Mouse (Mus musculus): ENCODE results near the gene Irf9. TPM values are rescaled to one million over a fixed set of nuclear protein-coding genes. Genes with fewer than 3 reads are reported as not detected.
A peak's percentile ranks its signal among the peaks of the same experiment; 100 is the strongest.

The Irf9 gene
- polyA plus RNA-seq, 1 experiment from 2014 or later: 9.8 TPM

DNA sequence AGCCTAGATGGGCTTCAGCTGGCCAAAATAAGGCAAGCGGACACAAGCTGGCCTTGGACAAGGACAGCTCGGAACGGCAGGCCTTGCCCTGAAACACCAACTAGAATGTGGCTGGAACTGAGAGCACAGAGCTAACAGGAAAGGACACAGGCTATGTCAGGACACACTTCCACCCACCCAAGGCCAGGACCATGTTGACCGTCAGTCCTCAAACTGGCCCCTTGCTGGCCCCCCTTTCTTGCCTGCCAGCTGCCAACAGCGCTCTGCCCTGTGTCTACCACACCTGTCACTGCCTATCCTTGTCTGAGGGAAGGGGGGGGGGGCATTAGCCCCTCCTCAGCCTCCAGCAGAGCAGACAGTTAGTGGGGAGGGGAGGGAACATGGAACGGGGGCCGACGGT lies 28.1 kb upstream of the Irf9 start, which contains the start of gene Fitm1:
Gene Fitm1 (plus strand): TSS at position 316 of the 400 bp plus-strand sequence.
- ATAC-seq (ENCODE audit: insufficient number of reproducible peaks, insufficient read depth, low FRiP score, low read depth): peak; percentile 75

DNA sequence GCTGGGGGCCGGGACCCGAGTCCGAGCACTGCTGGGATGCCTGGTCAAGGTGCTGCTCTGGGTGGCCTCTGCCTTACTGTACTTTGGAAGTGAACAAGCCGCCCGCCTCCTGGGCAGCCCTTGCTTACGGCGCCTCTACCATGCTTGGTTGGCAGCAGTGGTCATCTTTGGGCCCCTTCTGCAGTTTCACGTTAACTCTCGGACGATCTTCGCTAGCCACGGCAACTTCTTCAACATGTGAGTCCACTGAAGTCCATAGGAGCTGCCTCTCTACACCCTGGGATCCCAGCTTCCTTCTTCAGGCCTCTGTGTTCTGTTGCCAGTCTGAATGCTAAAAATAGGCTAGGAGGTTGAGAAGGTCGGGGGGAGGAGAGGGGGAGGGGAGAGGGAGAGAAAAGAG lies 27.7 kb upstream of the Irf9 start:
- WGBS: 18% methylated on average over 13 of the region's 13 CpGs
- Histone ChIP-seq H3K9me3 (ENCODE audit: control insufficient read depth, low read length) (no peaks in the 10 kb centered on the region), H3K4me1 (ENCODE audit: control insufficient read depth in 2 of 2, insufficient read depth in 2 of 2, low read length in 2 of 2) (peaks cover 17 to 42% of the 10 kb centered on the region in 2 experiments; a peak in 3 of 4 replicates), H3K9ac (ENCODE audit: low read length) (peak overlapping the region; percentile 77), H3K27ac (replicated peaks in 1 of 2; ENCODE audit: control insufficient read depth in 1 of 2, insufficient read depth in 1 of 2, low read depth in 2 of 2, low read length in 2 of 2) (peak overlapping the region; percentile 98 to 99), H3K27me3 (ENCODE audit: control insufficient read depth, insufficient read depth, low read length) (no peaks in the 10 kb centered on the region), H3K36me3 (ENCODE audit: control insufficient read depth, insufficient read depth, low read length) (peaks cover 11% of the 10 kb centered on the region), H3K4me2 (ENCODE audit: low read length) (peak overlapping the region; percentile 66), H3K4me3 (ENCODE audit: control insufficient read depth in 1 of 2, insufficient read depth in 1 of 2, low read depth in 1 of 2, low read length in 2 of 2) (peak overlapping the region; percentile 41 to 60)
- peak; percentile 22; the same call in 1 of the 2 replicates for ATAC-seq (ENCODE audit: insufficient number of reproducible peaks, insufficient read depth, low FRiP score, low read depth)

More for the DNA sequence above, 28.1 kb upstream of the Irf9 start, which contains the start of gene Fitm1:
- peaks cover 17 to 46% of the 10 kb centered on the region in 2 experiments; a peak in 3 of 4 replicates for H3K4me1 ChIP-seq (ENCODE audit: control insufficient read depth in 2 of 2, insufficient read depth in 2 of 2, low read length in 2 of 2)
- H3K36me3 ChIP-seq (ENCODE audit: control insufficient read depth, insufficient read depth, low read length): peaks cover 7% of the 10 kb centered on the region
- no peaks in the 10 kb centered on the region for H3K27me3 ChIP-seq (ENCODE audit: control insufficient read depth, insufficient read depth, low read length)
- H3K9me3 ChIP-seq (ENCODE audit: control insufficient read depth, low read length): no peaks in the 10 kb centered on the region
- peak within 1 kb of the TSS; percentile 98 to 99 for H3K27ac ChIP-seq (replicated peaks in 1 of 2; ENCODE audit: control insufficient read depth in 1 of 2, insufficient read depth in 1 of 2, low read depth in 2 of 2, low read length in 2 of 2)
- H3K4me3 ChIP-seq (ENCODE audit: control insufficient read depth in 1 of 2, insufficient read depth in 1 of 2, low read depth in 1 of 2, low read length in 2 of 2): peak within 1 kb of the TSS; percentile 41 to 60
- WGBS: 23% methylated on average over 7 of the region's 8 CpGs
- peak within 1 kb of the TSS; percentile 66 for H3K4me2 ChIP-seq (ENCODE audit: low read length)
- H3K9ac ChIP-seq (ENCODE audit: low read length): peak within 1 kb of the TSS; percentile 77

DNA sequence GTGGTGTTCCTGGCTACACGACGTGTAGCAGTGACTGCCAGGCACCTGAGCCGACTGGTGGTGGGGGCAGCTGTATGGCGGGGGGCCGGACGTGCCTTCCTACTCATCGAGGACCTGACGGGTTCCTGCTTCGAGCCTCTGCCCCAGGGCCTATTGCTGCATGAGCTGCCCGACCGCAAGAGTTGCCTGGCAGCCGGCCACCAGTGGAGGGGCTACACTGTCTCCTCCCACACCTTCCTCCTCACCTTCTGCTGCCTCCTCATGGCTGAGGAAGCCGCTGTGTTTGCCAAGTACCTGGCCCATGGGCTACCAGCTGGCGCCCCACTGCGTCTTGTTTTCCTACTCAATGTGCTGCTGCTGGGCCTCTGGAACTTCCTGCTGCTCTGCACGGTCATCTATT lies 27.0 kb upstream of the Irf9 start:
- no peak for ATAC-seq (ENCODE audit: insufficient number of reproducible peaks, insufficient read depth, low FRiP score, low read depth)
- H3K9me3 ChIP-seq (ENCODE audit: control insufficient read depth, low read length): no peaks in the 10 kb centered on the region
- no peaks in the 10 kb centered on the region for H3K27me3 ChIP-seq (ENCODE audit: control insufficient read depth, insufficient read depth, low read length)
- peak overlapping the region; percentile 98 to 99 for H3K27ac ChIP-seq (replicated peaks in 1 of 2; ENCODE audit: control insufficient read depth in 1 of 2, insufficient read depth in 1 of 2, low read depth in 2 of 2, low read length in 2 of 2)
- WGBS: 46% methylated on average over 16 of the region's 16 CpGs
- H3K4me3 ChIP-seq (ENCODE audit: control insufficient read depth in 1 of 2, insufficient read depth in 1 of 2, low read depth in 1 of 2, low read length in 2 of 2): peak overlapping the region; percentile 41 to 60
- peaks cover 17% of the 10 kb centered on the region for H3K36me3 ChIP-seq (ENCODE audit: control insufficient read depth, insufficient read depth, low read length)
- H3K4me1 ChIP-seq (ENCODE audit: control insufficient read depth in 2 of 2, insufficient read depth in 2 of 2, low read length in 2 of 2): peaks cover 17 to 37% of the 10 kb centered on the region in 2 experiments; a peak in 3 of 4 replicates
- peak overlapping the region; percentile 66 for H3K4me2 ChIP-seq (ENCODE audit: low read length)
- peak overlapping the region; percentile 77 for H3K9ac ChIP-seq (ENCODE audit: low read length)

GRCm38 (mm10) chr14:55577871-55578667 lies 25.3 kb upstream of the Irf9 start, which contains the start of gene Psme1:
Gene Psme1, plus strand, starts transcription at chr14:55578123.
- peak; percentile 69 for ATAC-seq (ENCODE audit: insufficient number of reproducible peaks, insufficient read depth, low FRiP score, low read depth)
- Histone ChIP-seq H3K9ac (ENCODE audit: low read length) (peak within 1 kb of the TSS; percentile 98), H3K36me3 (ENCODE audit: control insufficient read depth, insufficient read depth, low read length) (peaks cover 26% of the 10 kb centered on the region), H3K4me2 (ENCODE audit: low read length) (peak within 1 kb of the TSS; percentile 75), H3K27me3 (ENCODE audit: control insufficient read depth, insufficient read depth, low read length) (no peaks in the 10 kb centered on the region), H3K4me3 (ENCODE audit: control insufficient read depth in 1 of 2, insufficient read depth in 1 of 2, low read depth in 1 of 2, low read length in 2 of 2) (peak within 1 kb of the TSS; percentile 66 to 92), H3K27ac (replicated peaks in 1 of 2; ENCODE audit: control insufficient read depth in 1 of 2, insufficient read depth in 1 of 2, low read depth in 2 of 2, low read length in 2 of 2) (peak within 1 kb of the TSS; percentile 76 to 98), H3K9me3 (ENCODE audit: control insufficient read depth, low read length) (no peaks in the 10 kb centered on the region), H3K4me1 (ENCODE audit: control insufficient read depth in 2 of 2, insufficient read depth in 2 of 2, low read length in 2 of 2) (peaks cover 17 to 37% of the 10 kb centered on the region in 2 experiments; a peak in 3 of 4 replicates)
- under 1% methylated on average over 23 of the region's 32 CpGs for WGBS

- Histone ChIP-seq H3K4me2 (ENCODE audit: low read length) (peak overlapping the region; percentile 75), H3K4me1 (ENCODE audit: control insufficient read depth in 2 of 2, insufficient read depth in 2 of 2, low read length in 2 of 2) (peaks cover 17 to 37% of the 10 kb centered on the region in 2 experiments; a peak in 3 of 4 replicates), H3K27ac (replicated peaks in 1 of 2; ENCODE audit: control insufficient read depth in 1 of 2, insufficient read depth in 1 of 2, low read depth in 2 of 2, low read length in 2 of 2) (peak overlapping the region; percentile 64 to 90), H3K9me3 (ENCODE audit: control insufficient read depth, low read length) (no peaks in the 10 kb centered on the region), H3K9ac (ENCODE audit: low read length) (peak overlapping the region; percentile 98), H3K36me3 (ENCODE audit: control insufficient read depth, insufficient read depth, low read length) (peaks cover 26% of the 10 kb centered on the region), H3K27me3 (ENCODE audit: control insufficient read depth, insufficient read depth, low read length) (no peaks in the 10 kb centered on the region), H3K4me3 (ENCODE audit: control insufficient read depth in 1 of 2, insufficient read depth in 1 of 2, low read depth in 1 of 2, low read length in 2 of 2) (peak overlapping the region; percentile 66 to 92)
- 0 out of 2 replicates have a peak, but pooled peaks have one; percentile 8 for ATAC-seq (ENCODE audit: insufficient number of reproducible peaks, insufficient read depth, low FRiP score, low read depth)
- 27% methylated on average over 6 of the region's 6 CpGs for WGBS
These were observed 24.6 kb upstream of the Irf9 start for GRCm38 (mm10) chr14:55578668-55579269.

DNA sequence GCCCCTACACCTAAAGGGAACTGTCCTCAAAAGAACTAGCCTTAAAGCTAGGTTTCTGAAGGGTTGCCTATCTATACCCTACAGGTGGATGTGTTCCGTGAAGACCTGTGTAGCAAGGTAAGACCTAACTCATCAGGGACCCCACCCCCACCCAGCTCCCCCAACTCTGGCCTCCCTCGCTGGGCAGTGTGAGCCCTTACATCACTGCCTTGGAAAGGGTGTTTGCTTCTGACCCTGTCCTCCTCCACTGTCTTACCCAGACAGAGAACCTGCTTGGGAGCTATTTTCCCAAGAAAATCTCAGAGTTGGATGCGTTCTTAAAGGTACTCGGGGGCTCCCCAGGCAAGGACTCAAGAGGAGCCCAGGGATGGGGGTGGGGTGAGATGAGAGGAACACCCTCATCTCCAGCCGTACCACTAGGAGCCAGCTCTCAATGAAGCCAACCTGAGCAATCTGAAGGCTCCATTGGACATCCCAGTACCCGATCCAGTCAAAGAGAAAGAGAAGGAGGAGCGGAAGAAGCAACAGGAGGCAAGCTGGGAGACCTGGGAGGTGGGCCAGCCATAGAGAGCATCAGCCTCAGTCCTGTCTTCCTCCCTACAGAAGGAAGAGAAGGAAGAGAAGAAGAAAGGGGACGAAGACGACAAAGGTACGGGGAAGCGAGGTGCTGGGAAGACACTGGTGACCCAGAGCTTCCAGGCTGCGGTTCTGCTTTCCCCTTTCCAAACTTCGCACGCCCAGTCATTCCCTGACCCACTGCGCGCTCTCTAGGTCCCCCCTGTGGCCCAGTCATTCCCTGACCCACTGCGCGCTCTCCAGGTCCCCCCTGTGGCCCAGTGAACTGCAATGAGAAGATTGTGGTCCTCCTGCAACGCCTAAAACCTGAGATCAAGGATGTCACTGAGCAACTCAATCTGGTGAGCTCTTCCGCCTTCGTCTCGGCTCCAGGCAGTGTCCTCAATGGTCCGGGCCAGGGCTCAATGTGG lies 23.6 kb upstream of the Irf9 start:
- Histone ChIP-seq H3K36me3 (ENCODE audit: control insufficient read depth, insufficient read depth, low read length) (peaks cover 26% of the 10 kb centered on the region), H3K4me2 (ENCODE audit: low read length) (no peak overlapping the region), H3K9me3 (ENCODE audit: control insufficient read depth, low read length) (no peaks in the 10 kb centered on the region), H3K27ac (replicated peaks in 1 of 2; ENCODE audit: control insufficient read depth in 1 of 2, insufficient read depth in 1 of 2, low read depth in 2 of 2, low read length in 2 of 2) (no peak overlapping the region), H3K9ac (ENCODE audit: low read length) (no peak overlapping the region), H3K4me1 (ENCODE audit: control insufficient read depth in 2 of 2, insufficient read depth in 2 of 2, low read length in 2 of 2) (peaks cover 12 to 36% of the 10 kb centered on the region in 2 experiments; a peak in 3 of 4 replicates), H3K4me3 (ENCODE audit: control insufficient read depth in 1 of 2, insufficient read depth in 1 of 2, low read depth in 1 of 2, low read length in 2 of 2) (no peak overlapping the region), H3K27me3 (ENCODE audit: control insufficient read depth, insufficient read depth, low read length) (no peaks in the 10 kb centered on the region)
- ATAC-seq (ENCODE audit: insufficient number of reproducible peaks, insufficient read depth, low FRiP score, low read depth): no peak
- WGBS: 85% methylated on average over 23 of the region's 23 CpGs
